Mouse (Mus musculus) megakaryocyte, embryonic 14.5 days (primary cell): Measurements from ENCODE around the gene Mms22l.

Source experiments
- FLI1 ChIP-seq: IDR thresholded peaks from 2 replicates; pipeline ENCODE4 v1.6.1; 2012; ENCODE audit warnings: low read length, inconsistent platforms, mixed read lengths
- GATA1 ChIP-seq: IDR thresholded peaks from 3 replicates; pipeline ENCODE4 v1.6.1; 2012; ENCODE audit warnings: mixed read lengths, low read length, inconsistent platforms, borderline replicate concordance

DNA sequence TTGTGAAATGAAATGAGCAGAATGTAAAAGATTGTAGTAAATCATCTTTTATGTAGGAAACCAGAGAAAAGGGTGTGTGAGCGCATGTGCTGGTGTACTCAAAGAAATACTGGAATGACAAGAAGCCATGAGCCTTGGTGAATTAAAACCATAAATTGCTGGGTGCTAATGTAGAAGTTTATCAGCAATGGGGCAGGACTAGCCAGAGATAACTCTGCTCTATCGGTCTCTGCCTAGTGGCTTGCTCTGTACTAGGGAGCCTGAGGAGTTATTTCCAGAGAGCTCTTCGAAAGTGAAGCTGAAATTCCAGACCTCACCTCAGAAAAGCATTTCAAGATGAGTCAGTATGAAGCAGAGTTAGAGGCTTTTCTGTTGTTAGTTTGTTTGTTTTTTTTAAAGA, 12.9 kb downstream of the Mms22l start:
- TF ChIP-seq GATA1 = no peak
- no peak for TF ChIP-seq FLI1
